Mouse (Mus musculus): ENCODE results near the gene Rad51b. TPM values are rescaled to one million over a fixed set of nuclear protein-coding genes. Genes with fewer than 3 reads are reported as not detected.

The Rad51b gene
- polyA plus RNA-seq, 1 experiment from 2014 or later, result 6.4 TPM

GRCm38 (mm10) chr12:79803670-79804069 is 506.6 kb downstream of the Rad51b start:
- H3K27ac ChIP-seq (replicated peaks), result peak overlapping the region; percentile 59; the same call in 1 of the 2 replicates
- H3K4me1 ChIP-seq, result peaks cover 65% of the 10 kb centered on the region
- WGBS, result 68% methylated on average over 1 of the region's 1 CpGs

GRCm38 (mm10) chr12:79804776-79805524 is 507.9 kb downstream of the Rad51b start:
- no peak for DNase-seq (ENCODE audit: low spot score)
- peaks cover 60% of the 10 kb centered on the region for H3K4me1 ChIP-seq
- peak overlapping the region; percentile 75 for H3K27ac ChIP-seq (replicated peaks)
- H3K9me3 ChIP-seq, result no peaks in the 10 kb centered on the region
- H3K27me3 ChIP-seq (replicated peaks; ENCODE audit: low read depth, poor library complexity, severe bottlenecking), result no peaks in the 10 kb centered on the region; the same call in 1 of the 2 replicates
- H3K36me3 ChIP-seq (replicated peaks), result no peaks in the 10 kb centered on the region
- 38% methylated on average over 8 of the region's 8 CpGs for WGBS
- no peak overlapping the region for H3K4me3 ChIP-seq

More at GRCm38 (mm10) chr12:79803670-79804069, 506.6 kb downstream of the Rad51b start:
- Histone ChIP-seq H3K4me3 (no peak overlapping the region), H3K36me3 (replicated peaks) (no peaks in the 10 kb centered on the region), H3K27me3 (replicated peaks; ENCODE audit: low read depth, poor library complexity, severe bottlenecking) (no peaks in the 10 kb centered on the region; the same call in 1 of the 2 replicates), H3K9me3 (no peaks in the 10 kb centered on the region)
- no peak for DNase-seq (ENCODE audit: low spot score)

- Histone ChIP-seq H3K4me3 (0 out of 2 replicates have a peak overlapping the region, but pooled peaks have one; percentile 1), H3K27ac (replicated peaks) (peak overlapping the region; percentile 80), H3K27me3 (replicated peaks; ENCODE audit: low read depth, poor library complexity, severe bottlenecking) (peaks cover 5% of the 10 kb centered on the region; the same call in 1 of the 2 replicates), H3K36me3 (replicated peaks) (no peaks in the 10 kb centered on the region), H3K9me3 (no peaks in the 10 kb centered on the region), H3K4me1 (peaks cover 78% of the 10 kb centered on the region)
- 53% methylated on average over 4 of the region's 4 CpGs for WGBS
- no peak for DNase-seq (ENCODE audit: low spot score)
Measured at GRCm38 (mm10) chr12:79806990-79807389, 509.9 kb downstream of the Rad51b start.

DNA sequence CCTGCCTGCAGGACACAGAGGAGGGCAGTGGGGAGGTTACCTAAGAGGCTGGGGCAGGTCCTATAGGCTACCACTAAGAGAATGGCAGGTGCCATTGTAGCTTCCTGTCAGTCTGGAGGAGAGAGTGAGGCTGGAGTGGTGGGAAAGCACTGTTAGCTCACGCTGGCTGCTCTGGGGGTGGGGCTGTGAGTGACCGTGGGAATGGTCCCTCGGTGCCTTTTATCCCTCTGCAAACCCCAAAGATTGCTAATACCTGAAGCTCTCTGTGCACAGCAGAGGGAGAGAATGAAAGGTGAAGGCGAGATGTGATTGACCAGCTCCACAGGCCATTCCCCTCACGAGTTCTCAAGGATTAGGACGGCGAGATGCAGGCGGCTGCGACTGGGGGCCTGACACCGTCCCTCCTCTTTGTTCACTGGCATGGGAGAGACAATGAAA is 510.3 kb downstream of the Rad51b start:
- Histone ChIP-seq H3K27ac (replicated peaks) (peak overlapping the region; percentile 80), H3K36me3 (replicated peaks) (no peaks in the 10 kb centered on the region), H3K4me1 (peaks cover 83% of the 10 kb centered on the region), H3K4me3 (peak overlapping the region; percentile 1; the same call in 1 of the 2 replicates), H3K9me3 (no peaks in the 10 kb centered on the region), H3K27me3 (replicated peaks; ENCODE audit: low read depth, poor library complexity, severe bottlenecking) (peaks cover 5% of the 10 kb centered on the region; the same call in 1 of the 2 replicates)
- whole genome bisulfite sequencing, result 15% methylated on average over 10 of the region's 10 CpGs
- DNase-seq (ENCODE audit: low spot score), result peak; percentile 44

GRCm38 (mm10) chr12:79807938-79808401 is 510.9 kb downstream of the Rad51b start:
- Histone ChIP-seq H3K27ac (replicated peaks) (peak overlapping the region; percentile 85), H3K4me1 (peaks cover 87% of the 10 kb centered on the region), H3K27me3 (replicated peaks; ENCODE audit: low read depth, poor library complexity, severe bottlenecking) (peaks cover 5% of the 10 kb centered on the region; the same call in 1 of the 2 replicates), H3K9me3 (no peaks in the 10 kb centered on the region), H3K4me3 (no peak overlapping the region), H3K36me3 (replicated peaks) (no peaks in the 10 kb centered on the region)
- 42% methylated on average over 8 of the region's 8 CpGs for WGBS
- DNase-seq (ENCODE audit: low spot score), result no peak

- Histone ChIP-seq H3K4me1 (peaks cover 87% of the 10 kb centered on the region), H3K27ac (replicated peaks) (peak overlapping the region; percentile 85), H3K36me3 (replicated peaks) (no peaks in the 10 kb centered on the region), H3K27me3 (replicated peaks; ENCODE audit: low read depth, poor library complexity, severe bottlenecking) (peaks cover 5% of the 10 kb centered on the region; the same call in 1 of the 2 replicates), H3K9me3 (no peaks in the 10 kb centered on the region), H3K4me3 (no peak overlapping the region)
- DNase-seq (ENCODE audit: low spot score), result no peak
- WGBS, result 73% methylated on average over 18 of the region's 18 CpGs
Measured at GRCm38 (mm10) chr12:79808426-79809398, 511.6 kb downstream of the Rad51b start.

DNA sequence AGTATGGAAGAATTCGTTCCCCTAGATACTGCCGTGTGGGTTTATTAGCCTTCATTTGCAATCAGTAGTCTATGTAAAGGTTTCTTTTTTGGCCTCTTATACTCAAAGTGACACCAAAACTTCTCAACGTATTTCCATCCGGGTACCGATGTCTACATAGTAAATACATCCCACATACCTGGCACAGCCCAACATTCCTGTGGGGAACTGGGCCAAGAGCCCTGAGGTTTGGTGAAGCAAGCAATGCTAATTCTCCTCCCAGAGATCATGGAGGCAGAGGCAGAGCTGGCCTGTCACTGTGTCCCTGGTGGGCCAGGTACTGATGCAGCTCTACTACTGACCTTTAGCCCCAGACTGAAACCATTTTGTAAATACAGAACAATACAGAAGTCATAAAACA is 512.4 kb downstream of the Rad51b start:
- Histone ChIP-seq H3K27ac (replicated peaks) (no peak overlapping the region), H3K36me3 (replicated peaks) (no peaks in the 10 kb centered on the region), H3K4me1 (peaks cover 87% of the 10 kb centered on the region), H3K9me3 (no peaks in the 10 kb centered on the region), H3K4me3 (no peak overlapping the region), H3K27me3 (replicated peaks; ENCODE audit: low read depth, poor library complexity, severe bottlenecking) (peaks cover 5% of the 10 kb centered on the region; the same call in 1 of the 2 replicates)
- no peak for DNase-seq (ENCODE audit: low spot score)
- WGBS, result 93% methylated on average over 5 of the region's 5 CpGs

- Histone ChIP-seq H3K9me3 (no peaks in the 10 kb centered on the region), H3K27ac (replicated peaks) (peak overlapping the region; percentile 80), H3K36me3 (replicated peaks) (no peaks in the 10 kb centered on the region), H3K4me3 (no peak overlapping the region), H3K4me1 (peaks cover 64% of the 10 kb centered on the region), H3K27me3 (replicated peaks; ENCODE audit: low read depth, poor library complexity, severe bottlenecking) (peaks cover 12% of the 10 kb centered on the region)
- WGBS, result 46% methylated on average over 8 of the region's 8 CpGs
- no peak for DNase-seq (ENCODE audit: low spot score)
Measured at GRCm38 (mm10) chr12:79812422-79812821, 515.3 kb downstream of the Rad51b start.

- peak; percentile 41 for DNase-seq (ENCODE audit: low spot score)
- WGBS, result 42% methylated on average over 18 of the region's 18 CpGs
- Histone ChIP-seq H3K27ac (replicated peaks) (peak overlapping the region; percentile 80), H3K36me3 (replicated peaks) (no peaks in the 10 kb centered on the region), H3K9me3 (no peaks in the 10 kb centered on the region), H3K4me3 (no peak overlapping the region), H3K27me3 (replicated peaks; ENCODE audit: low read depth, poor library complexity, severe bottlenecking) (peaks cover 18% of the 10 kb centered on the region), H3K4me1 (peaks cover 59% of the 10 kb centered on the region)
Measured at GRCm38 (mm10) chr12:79812838-79813563, 515.9 kb downstream of the Rad51b start.

GRCm38 (mm10) chr12:79813566-79814305 is 516.7 kb downstream of the Rad51b start:
- Histone ChIP-seq H3K27ac (replicated peaks) (peak overlapping the region; percentile 80), H3K4me3 (no peak overlapping the region), H3K36me3 (replicated peaks) (no peaks in the 10 kb centered on the region), H3K27me3 (replicated peaks; ENCODE audit: low read depth, poor library complexity, severe bottlenecking) (peaks cover 19% of the 10 kb centered on the region; the same call in 1 of the 2 replicates), H3K4me1 (peaks cover 52% of the 10 kb centered on the region), H3K9me3 (no peaks in the 10 kb centered on the region)
- 37% methylated on average over 8 of the region's 8 CpGs for WGBS
- DNase-seq (ENCODE audit: low spot score), result no peak

All from embryonic facial prominence, embryonic 10.5 days (tissue).